Mouse (Mus musculus): ENCODE results near the gene Pfdn6. TPM values are rescaled to one million over a fixed set of nuclear protein-coding genes. Genes with fewer than 3 reads are reported as not detected.
A peak's percentile ranks its signal among the peaks of the same experiment; 100 is the strongest.

The Pfdn6 gene
- polyA plus RNA-seq, 1 experiment from 2014 or later, result 132 TPM

DNA sequence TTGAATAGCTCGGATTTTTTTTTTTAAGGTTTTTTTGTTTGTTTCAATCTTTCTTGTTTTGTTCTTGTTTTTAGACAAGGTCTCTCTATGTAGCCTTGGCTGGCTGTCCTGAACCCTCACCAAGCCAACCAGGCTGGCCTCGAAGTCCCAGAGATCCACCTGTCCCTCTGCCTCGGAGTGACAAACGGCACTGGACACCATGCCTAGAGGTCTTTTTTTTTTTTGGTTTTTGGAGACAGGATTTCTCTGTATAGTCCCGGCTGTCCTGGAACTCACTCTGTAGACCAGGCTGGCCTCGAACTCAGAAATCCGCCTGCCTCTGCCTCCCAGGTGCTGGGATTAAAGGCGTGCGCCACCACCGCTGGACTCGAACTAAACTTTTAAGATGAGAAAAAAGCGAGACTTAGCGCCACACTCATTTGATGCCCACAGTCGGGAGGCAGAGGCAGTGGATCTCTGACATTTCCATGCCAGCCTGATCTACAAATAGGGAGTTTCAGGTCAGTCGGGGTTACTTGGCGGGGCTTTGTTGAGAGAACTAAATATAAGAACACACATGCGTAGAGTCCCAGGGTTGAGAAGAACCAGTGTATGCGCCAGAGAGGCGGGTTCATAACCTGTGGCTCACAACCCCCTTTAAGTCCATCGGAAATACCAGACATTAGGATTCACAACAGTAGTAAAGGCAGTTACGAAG lies 11.7 kb downstream of the Pfdn6 start:
- Histone ChIP-seq H3K9me3 (no peaks in the 10 kb centered on the region), H3K36me3 (peaks cover 38% of the 10 kb centered on the region), H3K27me3 (no peaks in the 10 kb centered on the region), H3K4me1 (peaks cover 34% of the 10 kb centered on the region), H3K9ac (peak overlapping the region; percentile 63), H3K27ac (peak overlapping the region; percentile 97; the same call in 1 of the 2 replicates), H3K4me3 (peak overlapping the region; percentile 87), H3K4me2 (peak overlapping the region; percentile 97)
- 61% methylated on average over 21 of the region's 21 CpGs for WGBS
- no peak for ATAC-seq (ENCODE audit: insufficient number of reproducible peaks, low FRiP score, low TSS enrichment, low read depth)

DNA sequence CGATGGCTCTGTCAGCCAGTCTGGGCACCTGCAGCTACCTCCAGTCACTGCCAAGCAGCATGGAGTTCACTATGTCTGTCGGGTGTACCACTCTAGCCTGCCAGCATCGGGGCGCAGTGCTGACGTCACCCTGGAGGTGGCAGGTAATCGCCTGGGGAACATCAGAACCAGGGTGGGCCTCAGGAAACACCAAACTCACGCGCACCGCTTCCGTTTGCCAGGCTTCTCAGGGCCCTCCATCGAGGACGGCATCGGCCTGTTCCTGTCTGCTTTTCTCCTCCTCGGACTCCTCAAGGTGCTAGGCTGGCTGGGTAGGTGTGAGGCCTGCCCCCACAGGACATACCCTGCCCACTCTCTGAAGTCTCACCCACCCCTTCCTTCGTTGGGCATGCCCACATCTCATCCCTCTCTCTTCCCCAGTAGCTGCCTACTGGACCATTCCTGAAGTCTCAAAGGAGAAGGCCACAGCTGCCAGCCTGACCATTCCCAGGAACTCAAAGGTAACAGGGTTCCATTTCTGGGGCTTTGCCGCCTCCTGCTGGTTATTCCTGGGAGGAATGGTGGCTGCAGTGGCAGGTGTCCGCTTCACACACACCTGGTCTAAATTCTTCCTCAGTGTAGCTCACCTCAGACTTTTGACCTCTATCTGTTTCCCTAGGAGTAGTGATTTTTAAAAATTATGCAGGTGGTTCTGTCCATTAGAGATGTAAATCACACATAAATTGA lies 13.8 kb downstream of the Pfdn6 start:
- ATAC-seq (ENCODE audit: insufficient number of reproducible peaks, low FRiP score, low TSS enrichment, low read depth), result no peak
- no peak overlapping the region for H3K27ac ChIP-seq
- peaks cover 28% of the 10 kb centered on the region for H3K4me1 ChIP-seq
- WGBS, result 76% methylated on average over 17 of the region's 17 CpGs
- no peaks in the 10 kb centered on the region for H3K9me3 ChIP-seq
- no peak overlapping the region for H3K4me2 ChIP-seq
- no peak overlapping the region for H3K4me3 ChIP-seq
- H3K36me3 ChIP-seq, result peaks cover 22% of the 10 kb centered on the region
- H3K27me3 ChIP-seq, result no peaks in the 10 kb centered on the region
- H3K9ac ChIP-seq, result no peak overlapping the region

DNA sequence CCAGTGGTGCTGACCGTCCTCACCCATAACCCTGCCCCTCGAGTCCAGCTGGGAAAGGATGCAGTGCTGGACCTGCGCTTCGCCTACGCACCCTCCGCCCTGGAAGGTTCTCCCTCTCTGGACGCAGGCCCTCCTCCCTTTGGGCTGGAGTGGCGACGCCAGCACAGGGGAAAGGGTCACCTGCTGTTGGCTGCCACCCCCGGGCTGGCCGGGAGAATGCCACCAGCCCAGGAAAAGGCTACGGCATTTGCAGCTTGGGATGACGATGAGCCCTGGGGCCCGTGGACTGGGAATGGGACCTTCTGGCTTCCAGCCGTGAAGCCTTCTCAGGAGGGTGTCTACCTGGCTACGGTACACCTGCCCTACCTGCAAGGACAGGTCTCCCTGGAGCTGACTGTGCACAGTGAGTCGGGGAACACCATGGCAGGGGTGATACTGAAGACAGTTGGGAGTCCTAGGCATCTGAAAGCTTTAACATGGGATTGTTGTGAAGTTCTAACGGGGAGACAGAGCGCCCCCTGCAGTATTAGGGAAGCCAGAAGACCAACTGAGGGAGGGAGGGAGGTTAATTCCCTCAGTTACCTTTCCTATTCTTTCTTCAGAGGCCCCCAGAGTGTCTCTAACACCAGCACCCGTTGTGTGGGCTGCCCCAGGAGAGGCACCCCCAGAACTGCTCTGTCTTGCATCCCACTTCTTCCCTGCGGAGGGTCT lies 14.6 kb downstream of the Pfdn6 start:
- ATAC-seq (ENCODE audit: insufficient number of reproducible peaks, low FRiP score, low TSS enrichment, low read depth), result no peak
- 82% methylated on average over 21 of the region's 21 CpGs for WGBS
- H3K4me3 ChIP-seq, result no peak overlapping the region
- peaks cover 26% of the 10 kb centered on the region for H3K4me1 ChIP-seq
- H3K27ac ChIP-seq, result no peak overlapping the region
- H3K36me3 ChIP-seq, result peaks cover 22% of the 10 kb centered on the region
- no peaks in the 10 kb centered on the region for H3K9me3 ChIP-seq
- no peak overlapping the region for H3K4me2 ChIP-seq
- H3K9ac ChIP-seq, result no peak overlapping the region
- H3K27me3 ChIP-seq, result no peaks in the 10 kb centered on the region

DNA sequence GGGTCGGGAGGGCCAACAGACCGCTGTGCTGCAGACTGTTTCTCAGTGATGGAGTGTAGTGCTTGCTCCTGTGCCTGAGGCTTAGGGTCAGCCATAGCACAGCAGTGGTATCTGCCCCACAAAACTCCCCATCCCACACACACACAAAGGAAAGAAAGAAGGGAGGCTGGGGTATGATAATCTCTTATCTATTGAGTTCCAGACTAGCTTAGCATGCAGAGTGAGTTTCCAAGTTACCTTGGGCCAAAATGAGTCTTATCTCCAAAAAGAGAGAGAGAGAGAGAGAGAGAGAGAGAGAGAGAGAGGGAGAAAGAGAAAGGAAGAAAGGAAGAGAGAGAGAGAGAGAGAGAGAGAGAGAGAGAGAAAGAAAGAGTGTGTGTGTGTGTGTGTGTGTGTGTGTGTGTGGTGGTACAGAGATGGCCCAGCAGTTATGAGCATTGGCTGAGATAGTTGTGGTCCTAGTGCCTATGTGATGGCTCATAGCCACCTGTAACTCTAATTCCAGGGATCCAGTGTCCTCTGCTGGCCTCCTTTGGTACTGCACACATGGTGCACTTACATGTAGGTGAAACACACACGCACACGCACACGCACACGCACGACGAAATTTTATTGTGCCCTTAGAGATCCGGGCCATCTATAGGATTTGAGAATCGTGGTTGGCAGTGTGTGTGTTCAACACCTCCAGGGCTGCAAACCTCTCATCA lies 15.4 kb downstream of the Pfdn6 start:
- Histone ChIP-seq H3K36me3 (peaks cover 22% of the 10 kb centered on the region), H3K9me3 (no peaks in the 10 kb centered on the region), H3K4me1 (peaks cover 28% of the 10 kb centered on the region), H3K27me3 (no peaks in the 10 kb centered on the region), H3K4me3 (no peak overlapping the region), H3K9ac (no peak overlapping the region), H3K4me2 (no peak overlapping the region), H3K27ac (no peak overlapping the region)
- ATAC-seq (ENCODE audit: insufficient number of reproducible peaks, low FRiP score, low TSS enrichment, low read depth), result no peak
- 89% methylated on average over 10 of the region's 10 CpGs for WGBS

DNA sequence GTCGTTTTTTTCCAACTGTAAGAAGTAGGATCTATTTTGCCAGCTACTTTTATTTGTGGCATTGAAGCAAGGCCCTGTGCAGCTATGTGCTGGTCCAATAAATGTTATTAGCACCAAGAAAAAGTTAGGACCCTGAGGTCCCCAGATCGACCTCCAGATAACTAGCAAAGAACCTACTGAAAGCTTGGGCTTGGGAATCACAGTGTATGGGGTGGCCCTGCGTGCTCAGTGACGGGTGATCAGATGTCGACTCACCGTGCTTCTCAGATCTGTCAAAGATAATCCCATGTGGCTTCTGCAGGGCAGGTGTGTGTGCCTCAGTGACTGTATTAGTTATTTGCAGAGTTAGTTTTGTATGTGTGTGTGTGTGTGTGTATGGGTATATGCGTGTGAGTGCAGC lies 18.8 kb downstream of the Pfdn6 start:
- peaks cover 24% of the 10 kb centered on the region for H3K36me3 ChIP-seq
- no peaks in the 10 kb centered on the region for H3K9me3 ChIP-seq
- no peak for ATAC-seq (ENCODE audit: insufficient number of reproducible peaks, low FRiP score, low TSS enrichment, low read depth)
- no peak overlapping the region for H3K27ac ChIP-seq
- 84% methylated on average over 7 of the region's 7 CpGs for WGBS
- peaks cover 48% of the 10 kb centered on the region for H3K4me1 ChIP-seq
- H3K9ac ChIP-seq, result no peak overlapping the region
- peak overlapping the region; percentile 56; the same call in 1 of the 2 replicates for H3K4me3 ChIP-seq
- no peaks in the 10 kb centered on the region for H3K27me3 ChIP-seq
- H3K4me2 ChIP-seq, result no peak overlapping the region

GRCm38 (mm10) chr17:33920282-33921097 lies 19.7 kb downstream of the Pfdn6 start:
- Histone ChIP-seq H3K36me3 (peaks cover 18% of the 10 kb centered on the region), H3K4me2 (peak overlapping the region; percentile 88), H3K9me3 (no peaks in the 10 kb centered on the region), H3K4me1 (peaks cover 51% of the 10 kb centered on the region), H3K9ac (peak overlapping the region; percentile 54), H3K4me3 (peak overlapping the region; percentile 56), H3K27ac (peak overlapping the region; percentile 78), H3K27me3 (no peaks in the 10 kb centered on the region)
- WGBS, result under 1% methylated on average over 36 of the region's 36 CpGs
- no peak for ATAC-seq (ENCODE audit: insufficient number of reproducible peaks, low FRiP score, low TSS enrichment, low read depth)

GRCm38 (mm10) chr17:33919351-33920281 lies 20.5 kb downstream of the Pfdn6 start:
- peak overlapping the region; percentile 54 for H3K9ac ChIP-seq
- H3K27ac ChIP-seq, result peak overlapping the region; percentile 78
- under 1% methylated on average over 52 of the region's 52 CpGs for WGBS
- peaks cover 56% of the 10 kb centered on the region for H3K4me1 ChIP-seq
- ATAC-seq (ENCODE audit: insufficient number of reproducible peaks, low FRiP score, low TSS enrichment, low read depth), result no peak
- peak overlapping the region; percentile 56 for H3K4me3 ChIP-seq
- H3K27me3 ChIP-seq, result no peaks in the 10 kb centered on the region
- peak overlapping the region; percentile 88 for H3K4me2 ChIP-seq
- H3K36me3 ChIP-seq, result peaks cover 18% of the 10 kb centered on the region; the same call in 1 of the 2 replicates
- H3K9me3 ChIP-seq, result no peaks in the 10 kb centered on the region

GRCm38 (mm10) chr17:33918293-33919203 lies 21.6 kb downstream of the Pfdn6 start:
- Histone ChIP-seq H3K27ac (peak overlapping the region; percentile 78), H3K27me3 (no peaks in the 10 kb centered on the region), H3K4me3 (peak overlapping the region; percentile 56), H3K4me1 (peaks cover 61% of the 10 kb centered on the region), H3K4me2 (peak overlapping the region; percentile 88), H3K9ac (peak overlapping the region; percentile 54; the same call in 1 of the 2 replicates), H3K36me3 (peaks cover 26% of the 10 kb centered on the region), H3K9me3 (no peaks in the 10 kb centered on the region)
- ATAC-seq (ENCODE audit: insufficient number of reproducible peaks, low FRiP score, low TSS enrichment, low read depth), result no peak
- 52% methylated on average over 37 of the region's 37 CpGs for WGBS

DNA sequence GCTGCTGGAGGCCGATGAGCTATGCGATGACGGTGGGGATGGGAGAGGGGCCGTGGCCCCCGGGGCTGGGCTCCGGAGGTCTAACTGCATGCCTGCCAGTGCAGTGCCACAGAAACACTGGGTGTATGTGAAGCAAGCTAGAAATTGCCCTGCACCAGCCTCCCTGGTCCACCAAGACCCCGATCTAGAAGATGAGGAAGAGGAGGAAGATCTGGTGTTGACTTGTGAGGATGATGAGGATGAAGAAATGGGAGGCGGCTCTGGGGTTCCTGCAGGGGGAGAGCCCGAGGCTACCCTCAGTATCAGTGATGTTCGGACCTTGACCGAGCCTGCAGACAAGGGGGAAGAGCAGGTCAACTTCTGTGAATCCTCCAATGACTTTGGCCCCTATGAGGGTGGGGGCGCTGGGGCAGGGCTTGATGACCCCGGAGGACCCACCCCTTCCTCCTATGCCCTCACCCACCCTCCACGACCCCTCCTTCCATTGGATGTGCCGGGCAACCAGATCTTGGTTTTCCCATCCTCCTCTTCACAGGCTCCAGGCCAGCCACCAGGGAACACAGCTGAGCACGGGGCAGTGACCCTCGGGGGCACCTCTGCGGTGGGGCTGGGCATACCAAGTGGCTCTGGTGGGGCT lies 22.4 kb downstream of the Pfdn6 start:
- H3K36me3 ChIP-seq, result peaks cover 32% of the 10 kb centered on the region
- peaks cover 62% of the 10 kb centered on the region for H3K4me1 ChIP-seq
- WGBS, result 82% methylated on average over 18 of the region's 18 CpGs
- no peaks in the 10 kb centered on the region for H3K27me3 ChIP-seq
- H3K9ac ChIP-seq, result no peak overlapping the region
- H3K4me2 ChIP-seq, result no peak overlapping the region
- no peaks in the 10 kb centered on the region for H3K9me3 ChIP-seq
- no peak overlapping the region for H3K27ac ChIP-seq
- ATAC-seq (ENCODE audit: insufficient number of reproducible peaks, low FRiP score, low TSS enrichment, low read depth), result no peak
- no peak overlapping the region for H3K4me3 ChIP-seq
